Comparison of ENCODE assay signal across 8 mouse cellular contexts in the genomic region with DNA sequence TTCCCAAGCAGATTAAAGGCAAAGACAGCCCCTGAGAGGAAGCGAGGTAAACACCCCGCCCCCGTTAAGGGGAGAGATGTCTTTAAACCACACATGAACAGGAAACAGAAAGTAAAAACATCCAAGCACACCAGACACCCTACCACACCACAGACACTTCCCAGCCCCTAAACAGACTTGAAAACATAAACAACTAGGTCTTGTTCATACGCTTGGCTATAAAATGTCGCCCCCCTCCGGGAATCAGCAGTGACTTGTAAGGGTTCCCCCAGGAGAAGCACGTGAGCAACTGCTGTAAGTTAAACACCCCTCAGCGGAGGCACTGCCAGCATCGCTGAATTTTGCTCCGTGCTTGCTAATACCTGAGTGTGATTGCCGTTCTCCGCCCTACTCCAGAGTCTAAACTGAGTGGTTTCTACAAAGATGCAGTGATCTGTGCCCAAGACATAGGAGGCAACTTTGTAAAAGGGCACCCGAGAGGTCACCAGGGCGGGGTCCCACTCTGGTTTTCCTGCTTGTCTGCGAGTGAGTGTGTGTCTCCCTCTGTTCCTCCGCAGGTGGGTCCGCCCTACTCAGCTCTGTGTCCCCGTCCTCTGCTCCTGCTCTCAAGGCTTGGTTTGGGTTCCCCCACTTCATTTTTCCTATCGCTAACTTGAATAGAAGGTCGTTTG. TPM values are rescaled to one million over a fixed set of nuclear protein-coding genes. Genes with fewer than 3 reads are reported as not detected.
DNase-seq lines count a peak whose midpoint lies in the region; ATAC-seq and TF ChIP-seq lines count a peak whose summit lies in the region.

No protein-coding gene starts in this region.

- no peaks in the 10 kb centered on the region for H3K79me3 ChIP-seq in C2C12 (ENCODE audit: low read depth)

- ATAC-seq in activated CD4-positive, CD25-positive, alpha-beta regulatory T cell, adult 4 months, result peak; percentile 91
- ATAC-seq in embryonic facial prominence, embryonic 14.5 days (ENCODE audit: low read depth), result peak; percentile 80
- peak; percentile 26; the same call in 1 of the 2 replicates for ATAC-seq in heart, embryonic 11.5 days (replicated peaks; ENCODE audit: insufficient number of reproducible peaks, low FRiP score, low TSS enrichment)
- ATAC-seq in neural tube, embryonic 13.5 days (ENCODE audit: low read depth), result peak; percentile 50; the same call in 1 of the 2 replicates

- peaks cover 5% of the 10 kb centered on the region; the same call in 1 of the 2 replicates for H3K4me1 ChIP-seq in embryonic facial prominence, embryonic 14.5 days (ENCODE audit: control insufficient read depth, insufficient read depth, low read length)
- no peaks in the 10 kb centered on the region for H3K4me1 ChIP-seq in heart, embryonic 11.5 days (ENCODE audit: control insufficient read depth, insufficient read depth, low read length)
- peaks cover 5% of the 10 kb centered on the region for H3K4me1 ChIP-seq in lung, adult 2 months (ENCODE audit: control insufficient read depth, insufficient read depth, low read length)
- peaks cover 15% of the 10 kb centered on the region for H3K4me1 ChIP-seq in neural tube, embryonic 13.5 days (replicated peaks)

- H3ac ChIP-seq in C2C12 (ENCODE audit: control insufficient read depth, insufficient read length, low read depth), result peak overlapping the region; percentile 41

- H3K9ac ChIP-seq in embryonic facial prominence, embryonic 14.5 days (ENCODE audit: low read depth, low read length), result peak overlapping the region; percentile 61
- H3K9ac ChIP-seq in heart, embryonic 11.5 days (ENCODE audit: low read depth, low read length), result peak overlapping the region; percentile 59
- peak overlapping the region; percentile 60 for H3K9ac ChIP-seq in neural tube, embryonic 13.5 days

- no peak; the same call in 1 of the 2 replicates for TF ChIP-seq POLR2A in lung, adult 2 months (IDR thresholded peaks at IDR 0.05; ENCODE audit: borderline replicate concordance, extremely low read depth, low read depth, low read length)

- H3K27me3 ChIP-seq in C2C12 (ENCODE audit: control insufficient read depth, insufficient read depth, insufficient read length), result no peaks in the 10 kb centered on the region
- no peaks in the 10 kb centered on the region for H3K27me3 ChIP-seq in embryonic facial prominence, embryonic 14.5 days (replicated peaks; ENCODE audit: control insufficient read depth, insufficient read depth, low read length)
- H3K27me3 ChIP-seq in heart, embryonic 11.5 days (ENCODE audit: control insufficient read depth, insufficient read depth, low read length), result no peaks in the 10 kb centered on the region
- H3K27me3 ChIP-seq in neural tube, embryonic 13.5 days, result peaks cover 13% of the 10 kb centered on the region

- under 1% methylated on average over 20 of the region's 20 CpGs for WGBS in embryonic facial prominence, embryonic 14.5 days
- WGBS in heart, embryonic 11.5 days (ENCODE audit: insufficient replicate concordance), result under 1% methylated on average over 20 of the region's 20 CpGs
- under 1% methylated on average over 20 of the region's 20 CpGs for WGBS in lung, adult 2 months
- under 1% methylated on average over 20 of the region's 20 CpGs for WGBS in neural tube, embryonic 13.5 days

- H3K36me3 ChIP-seq in C2C12 (ENCODE audit: control insufficient read depth, insufficient read depth), result no peaks in the 10 kb centered on the region
- no peaks in the 10 kb centered on the region for H3K36me3 ChIP-seq in embryonic facial prominence, embryonic 14.5 days (ENCODE audit: control insufficient read depth, insufficient read depth, low read length)
- H3K36me3 ChIP-seq in heart, embryonic 11.5 days (ENCODE audit: control insufficient read depth, insufficient read depth, low read length), result no peaks in the 10 kb centered on the region
- no peaks in the 10 kb centered on the region for H3K36me3 ChIP-seq in neural tube, embryonic 13.5 days

- peak overlapping the region; percentile 88 for H3K4me2 ChIP-seq in embryonic facial prominence, embryonic 14.5 days (ENCODE audit: low read depth, low read length)
- peak overlapping the region; percentile 86 for H3K4me2 ChIP-seq in heart, embryonic 11.5 days
- peak overlapping the region; percentile 72 for H3K4me2 ChIP-seq in neural tube, embryonic 13.5 days

- DNase-seq in embryonic facial prominence, embryonic 14.5 days (ENCODE audit: low spot score), result peak; percentile 89
- DNase-seq in kidney, adult 9 months, result peak; percentile 63
- DNase-seq in lung, adult 2 months, result peak; percentile 72
- DNase-seq in testis, postnatal 14 days (ENCODE audit: low spot score), result peak; percentile 28

- no peaks in the 10 kb centered on the region for H3K9me3 ChIP-seq in embryonic facial prominence, embryonic 14.5 days (ENCODE audit: control insufficient read depth, low read length)
- H3K9me3 ChIP-seq in heart, embryonic 11.5 days (replicated peaks; ENCODE audit: control insufficient read depth, low read length), result no peaks in the 10 kb centered on the region
- H3K9me3 ChIP-seq in neural tube, embryonic 13.5 days, result no peaks in the 10 kb centered on the region

- peak overlapping the region; percentile 18 for H3K4me3 ChIP-seq in C2C12 (ENCODE audit: insufficient read depth, poor library complexity, severe bottlenecking)
- peak overlapping the region; percentile 50 for H3K4me3 ChIP-seq in embryonic facial prominence, embryonic 14.5 days (ENCODE audit: low read depth, low read length)
- H3K4me3 ChIP-seq in heart, embryonic 11.5 days (ENCODE audit: low read depth, low read length), result peak overlapping the region; percentile 51
- peak overlapping the region; percentile 81 for H3K4me3 ChIP-seq in lung, adult 2 months (replicated peaks; ENCODE audit: extremely low read depth, low read depth, low read length)
- peak overlapping the region; percentile 39 for H3K4me3 ChIP-seq in neural tube, embryonic 13.5 days

- no peaks in the 10 kb centered on the region for H3K79me2 ChIP-seq in C2C12 (ENCODE audit: control insufficient read depth, insufficient read depth)

- peak overlapping the region; percentile 13 for H3K27ac ChIP-seq in embryonic facial prominence, embryonic 14.5 days (replicated peaks; ENCODE audit: low read depth, low read length)
- no peak overlapping the region for H3K27ac ChIP-seq in heart, embryonic 11.5 days (ENCODE audit: low read depth, low read length)
- H3K27ac ChIP-seq in neural tube, embryonic 13.5 days (replicated peaks), result no peak overlapping the region

- no peak for TF ChIP-seq CTCF in C2C12 (IDR thresholded peaks at IDR 0.05; ENCODE audit: control insufficient read depth, insufficient read depth, insufficient read length)
- TF ChIP-seq CTCF in lung, adult 2 months (IDR thresholded peaks at IDR 0.05; ENCODE audit: insufficient read depth, low read length), result no peak

TF ChIP-seq in C2C12, 6 proteins besides CTCF, POLR2A, EP300 and RAD21:
- peak; percentile 73 for TF ChIP-seq USF1 (IDR thresholded peaks at IDR 0.05; ENCODE audit: low read depth)
- TF ChIP-seq MYOG (IDR thresholded peaks at IDR 0.05; ENCODE audit: control insufficient read depth, extremely low read depth, insufficient read length), result no peak

RNA-seq across cellular contexts. Expression of a gene that starts 8.2 kb away (rescaled TPM):
- 18.4 TPM for polyA plus RNA-seq in C2C12 (2012; fragmentation: generic; extraction: Trizol)
- polyA plus RNA-seq in activated CD4-positive, CD25-positive, alpha-beta regulatory T cell, adult 4 months (2017; shearing (Covaris generic)), result 10 to 100 TPM; 49.3 to 55.8 TPM
- polyA plus RNA-seq in embryonic facial prominence, embryonic 14.5 days (2014; fragmentation: Nextera tagmentation; extraction: Ambion mirVana), result 31.5 and 31.8 TPM in 2 replicates
- 21.9 and 24.5 TPM in 2 replicates for polyA plus RNA-seq in heart, embryonic 11.5 days (2014; fragmentation: Nextera tagmentation; extraction: Ambion mirVana)
- polyA plus RNA-seq in lung, adult 2 months (2012; rRNA removed), result 58.8 and 70.4 TPM in 2 replicates
- polyA plus RNA-seq in neural tube, embryonic 13.5 days (2015; fragmentation: Nextera tagmentation; extraction: Ambion mirVana), result 17.8 and 21.9 TPM in 2 replicates

Comparison
In these comparisons a context has a peak if more than half of its experiments do, and no peak if none do; other contexts are left out.
1. H3K4me3 ChIP-seq: peak in every context shown above with its lines; median percentile 81 in lung, adult 2 months; 51 in heart, embryonic 11.5 days; 50 in embryonic facial prominence, embryonic 14.5 days; 39 in neural tube, embryonic 13.5 days; 18 in C2C12.
2. ATAC-seq: peak in every context shown above with its lines; median percentile 91 in activated CD4-positive, CD25-positive, alpha-beta regulatory T cell, adult 4 months; 80 in embryonic facial prominence, embryonic 14.5 days; 50 in neural tube, embryonic 13.5 days; 26 in heart, embryonic 11.5 days.
3. DNase-seq: peak in every context shown above with its lines; median percentile 89 in embryonic facial prominence, embryonic 14.5 days; 72 in lung, adult 2 months; 63 in kidney, adult 9 months; 28 in testis, postnatal 14 days.